Mouse (Mus musculus) cerebellum, adult 9-10 months (tissue): ENCODE measurements around the gene Gna12.

Experiments
- DNase-seq: peaks from one replicate; pipeline ENCODE4 v3.0.0; 2022

The Gna12 gene

DNA sequence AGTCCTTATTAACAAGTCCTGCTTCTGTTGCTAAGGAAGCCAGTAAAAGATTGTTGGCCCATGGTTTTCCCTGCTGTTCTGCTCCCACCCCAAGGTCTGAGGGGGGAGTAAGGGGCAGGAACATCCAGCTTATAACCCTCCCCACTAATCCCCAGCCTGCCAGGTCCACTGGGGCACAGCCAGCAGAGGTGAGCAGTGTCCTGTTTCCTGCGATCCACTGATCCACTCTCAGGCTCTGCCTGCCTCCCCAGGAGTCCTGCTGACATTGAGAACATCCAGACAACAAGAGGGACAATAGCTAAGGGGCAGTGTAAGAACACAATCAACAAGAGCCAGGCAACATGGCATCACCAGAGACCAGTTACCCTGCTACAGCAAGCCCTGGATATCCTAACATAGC is 3.4 kb downstream of the Gna12 start:
- DNase-seq, result no peak

DNA sequence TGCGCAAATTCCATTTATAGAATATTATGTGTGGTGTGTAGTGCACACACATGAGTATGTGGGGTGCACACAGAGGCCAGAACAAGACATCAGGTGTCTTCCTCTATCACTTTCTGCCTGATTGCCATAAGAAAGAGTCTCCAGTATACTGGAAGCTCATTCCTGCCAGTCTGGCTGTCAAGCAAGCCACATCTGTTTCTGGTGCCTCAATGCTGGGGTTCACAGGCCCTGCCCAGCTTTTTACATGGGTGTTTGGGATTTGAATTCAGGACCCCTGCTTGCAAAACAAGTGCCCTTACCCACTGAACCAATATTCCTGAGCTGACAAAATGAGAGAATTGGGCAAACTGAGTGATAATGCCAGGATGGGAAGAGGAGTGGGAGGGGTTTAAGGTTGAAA is 4.1 kb downstream of the Gna12 start:
- DNase-seq, result no peak

DNA sequence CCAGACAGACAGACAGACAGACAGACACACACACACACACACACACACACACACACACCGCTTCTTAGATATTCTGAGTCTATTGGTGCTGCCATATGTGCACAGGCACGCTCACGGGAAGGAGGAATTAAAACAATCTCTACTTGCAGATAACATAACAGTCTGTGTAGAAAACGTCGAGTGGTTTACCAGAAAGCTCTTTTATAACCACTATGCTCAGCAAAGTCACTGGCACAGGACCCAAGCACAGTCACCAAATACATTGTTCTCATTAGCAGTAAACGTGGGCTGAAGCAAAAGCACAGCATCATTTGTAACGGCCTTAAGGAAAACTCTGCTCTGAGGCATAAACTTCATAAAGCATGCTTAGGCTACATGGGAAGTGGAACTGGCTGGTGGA is 6.1 kb downstream of the Gna12 start:
- DNase-seq, result no peak

DNA sequence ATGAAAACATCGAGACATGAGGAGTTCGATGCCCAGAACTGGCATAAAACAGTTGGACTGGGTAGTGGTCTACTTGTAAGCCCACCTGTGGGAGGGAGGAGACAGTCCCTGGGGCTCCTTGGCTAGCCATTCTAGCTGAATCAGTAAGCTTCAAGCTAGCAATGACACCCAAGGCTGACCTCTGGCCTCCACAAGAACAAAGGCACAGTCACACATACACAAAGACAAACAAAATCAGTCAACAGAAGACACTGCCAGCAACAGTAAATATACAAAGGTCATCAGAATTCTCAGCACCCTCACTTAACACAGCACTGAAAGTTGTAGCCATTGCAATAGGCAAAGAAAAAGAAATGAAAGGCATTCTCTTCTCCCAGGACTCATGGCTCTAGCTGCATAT is 6.8 kb downstream of the Gna12 start:
- no peak for DNase-seq

DNA sequence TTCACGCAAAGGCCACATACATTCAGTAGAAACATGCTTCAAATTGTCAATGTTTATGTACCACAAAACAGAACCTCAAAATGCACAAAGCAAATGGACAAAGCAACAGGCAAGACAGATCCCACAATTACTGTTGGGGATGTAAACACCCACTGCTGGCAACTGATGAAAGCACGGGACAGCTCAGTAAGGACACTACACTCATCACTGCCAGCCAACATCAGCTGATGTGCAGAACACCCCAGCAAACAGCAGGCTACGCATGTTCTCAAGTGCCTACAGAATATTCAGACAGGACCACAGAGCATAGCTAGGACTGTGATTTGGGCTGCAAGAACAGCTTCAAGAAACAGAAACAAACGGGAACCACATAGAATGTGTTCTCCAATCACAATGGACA is 8.3 kb downstream of the Gna12 start:
- DNase-seq, result no peak

DNA sequence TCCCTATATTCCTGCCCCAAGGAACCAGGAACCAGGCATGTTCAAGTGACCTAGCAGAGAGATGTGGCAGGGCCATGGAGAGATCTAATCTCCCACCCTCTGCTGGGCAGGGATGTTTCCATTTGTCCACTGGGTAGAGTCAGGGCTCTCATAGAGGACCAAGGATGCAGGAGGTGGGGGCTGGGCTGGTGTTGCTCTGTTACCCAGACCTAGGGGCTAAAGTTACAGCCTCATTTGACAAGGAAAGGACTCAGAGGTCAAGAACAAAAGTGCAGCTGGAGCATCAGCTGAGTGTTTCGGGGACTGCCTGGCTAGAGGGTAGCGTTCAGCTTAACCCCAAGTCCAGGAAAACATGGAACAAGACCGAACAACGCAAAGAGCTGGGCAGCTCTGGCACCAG is 9.7 kb downstream of the Gna12 start:
- DNase-seq, result no peak

DNA sequence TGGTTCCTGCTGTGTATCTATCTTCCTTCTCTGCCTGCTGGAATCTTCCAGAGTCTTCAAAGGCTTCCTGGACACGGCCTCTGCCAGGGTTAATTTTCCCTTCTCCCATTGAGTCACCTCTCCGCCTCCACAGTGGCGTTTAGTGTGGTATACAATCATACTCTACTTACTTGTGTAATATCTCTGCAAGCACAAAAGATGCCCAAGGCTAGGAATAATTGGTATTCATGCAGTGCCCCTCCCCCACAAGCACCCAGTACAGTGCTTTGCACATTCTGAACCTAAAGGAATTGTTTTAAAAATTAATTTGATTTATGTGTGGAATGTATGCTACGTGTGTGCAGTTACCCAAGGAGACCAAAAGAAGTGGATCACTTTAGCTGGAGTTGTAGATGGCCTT is 10.6 kb downstream of the Gna12 start:
- DNase-seq, result no peak

DNA sequence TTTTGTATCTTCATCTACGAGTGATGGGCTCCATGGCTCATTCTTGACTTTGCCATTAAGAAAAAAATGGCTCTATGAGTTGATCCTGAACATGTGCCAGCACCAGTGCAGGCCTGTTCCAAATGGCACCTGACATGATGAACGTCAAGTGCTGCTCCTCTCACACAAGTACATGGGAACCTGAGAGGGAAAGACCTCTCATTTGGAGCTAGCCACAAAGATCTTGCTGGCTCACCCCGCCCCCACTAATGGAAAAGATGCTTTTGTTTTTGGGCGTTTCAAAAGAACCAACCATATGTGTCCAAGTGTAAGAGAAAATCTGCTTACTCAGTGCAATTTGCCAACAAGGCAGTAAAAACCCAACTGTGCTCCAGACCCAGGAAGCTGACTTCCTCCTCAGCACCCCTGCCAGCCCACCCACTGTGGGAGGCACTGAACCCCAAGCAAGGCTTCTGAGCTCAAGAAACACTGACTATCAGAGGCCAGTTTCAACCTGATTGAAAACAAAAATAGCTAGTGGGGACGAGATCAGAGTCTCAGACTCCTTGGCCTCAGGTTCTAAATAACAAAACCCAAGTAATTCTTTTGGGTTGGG is 11.7 kb downstream of the Gna12 start:
- no peak for DNase-seq

DNA sequence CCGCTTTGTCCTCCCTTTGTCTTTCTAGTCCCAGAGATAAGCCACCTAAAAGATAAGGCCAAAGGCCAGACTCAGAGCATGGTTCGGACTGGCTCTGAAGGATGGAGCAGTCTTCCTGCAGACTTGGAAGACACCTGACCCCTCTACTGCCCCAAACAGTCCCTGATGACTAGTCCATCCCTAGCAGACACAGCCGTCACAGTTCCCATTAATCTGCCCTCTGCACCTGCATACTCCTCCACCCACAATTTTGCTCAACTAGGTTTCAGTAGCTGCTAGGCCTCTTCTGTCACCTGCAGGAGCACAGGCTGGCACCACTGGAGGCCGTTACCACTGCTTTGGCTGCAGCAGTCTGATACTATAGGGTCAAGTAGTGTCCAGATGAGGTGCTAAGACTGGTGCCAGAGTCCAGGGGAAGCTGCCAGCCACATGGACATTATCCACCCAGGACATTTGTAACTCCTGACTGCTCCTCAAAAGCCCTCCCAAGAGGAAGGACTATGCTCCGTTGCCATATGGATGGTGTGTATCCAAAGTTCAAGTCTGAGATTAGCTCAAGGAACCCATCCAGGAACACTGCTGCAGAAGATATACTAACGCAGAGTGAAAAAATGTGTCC is 13.2 kb downstream of the Gna12 start:
- no peak for DNase-seq

DNA sequence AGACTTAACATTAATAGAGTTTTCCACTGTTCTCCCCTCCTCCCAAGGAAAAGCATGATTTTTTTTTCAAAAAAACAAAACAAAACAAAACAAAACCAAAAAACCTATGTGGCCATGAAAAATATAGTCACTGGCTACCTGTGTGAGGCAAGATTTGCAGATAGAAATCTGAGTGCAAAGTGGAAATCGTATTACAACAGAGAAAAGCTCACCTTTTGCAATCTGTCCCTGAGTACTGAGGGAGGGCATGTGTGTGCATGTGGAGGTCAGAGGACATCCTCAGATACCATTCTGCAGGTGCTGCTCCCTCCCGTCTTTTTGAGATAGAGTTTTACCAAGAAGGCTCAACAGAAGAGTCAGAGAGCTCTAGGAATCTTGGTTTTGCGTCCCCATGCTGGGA is 14.2 kb downstream of the Gna12 start:
- no peak for DNase-seq

DNA sequence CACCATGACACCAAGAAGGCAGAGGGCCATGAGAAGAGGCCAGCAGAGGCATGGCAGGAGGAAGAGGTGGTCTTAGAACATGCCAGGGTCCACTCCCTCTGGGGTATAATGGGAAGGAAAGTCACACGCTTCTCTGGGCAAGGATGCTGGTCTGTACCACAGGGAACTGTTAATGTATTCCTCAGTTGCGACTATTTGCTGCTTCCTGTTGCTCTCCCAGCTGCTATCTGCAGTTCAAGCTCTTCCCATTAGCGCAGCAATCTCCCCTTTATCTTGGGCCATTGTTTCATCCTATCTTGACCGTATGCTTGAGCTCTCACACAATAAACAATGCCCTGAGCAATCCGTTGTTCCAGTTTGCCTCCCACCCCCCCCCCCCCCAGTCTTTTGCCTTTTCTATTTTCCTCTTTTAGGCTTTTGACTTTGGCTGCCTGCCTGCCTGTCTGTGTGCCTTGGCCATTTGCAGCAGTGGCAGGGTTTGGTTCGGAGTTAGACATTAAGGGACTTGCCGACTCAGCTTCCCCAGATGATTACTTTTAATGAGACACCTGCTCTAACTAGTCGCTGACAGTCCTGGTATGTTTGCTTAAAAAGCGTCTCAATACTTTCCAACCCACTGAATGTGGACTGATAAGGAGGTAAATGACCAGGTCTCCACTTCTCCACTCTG is 15.0 kb downstream of the Gna12 start:
- no peak for DNase-seq

DNA sequence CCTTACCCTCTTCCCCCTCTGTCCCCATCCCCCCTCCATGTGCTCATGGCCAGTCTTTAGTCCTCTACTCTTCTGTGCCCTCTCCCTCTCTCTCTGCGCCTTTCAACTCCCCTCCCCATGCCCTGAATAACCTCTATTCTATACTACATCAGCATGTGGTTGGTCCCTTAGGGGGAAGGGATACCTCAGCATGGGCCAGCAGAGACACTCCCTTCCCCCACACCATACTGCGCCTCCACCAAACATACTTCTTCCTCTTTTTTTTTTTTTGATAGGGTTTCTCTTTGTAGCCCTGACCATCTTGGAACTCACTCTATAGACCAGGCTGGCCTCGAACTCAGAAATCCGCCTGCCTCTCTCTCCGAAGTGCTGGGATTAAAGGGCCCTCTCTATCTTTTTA is 15.8 kb downstream of the Gna12 start:
- no peak for DNase-seq

DNA sequence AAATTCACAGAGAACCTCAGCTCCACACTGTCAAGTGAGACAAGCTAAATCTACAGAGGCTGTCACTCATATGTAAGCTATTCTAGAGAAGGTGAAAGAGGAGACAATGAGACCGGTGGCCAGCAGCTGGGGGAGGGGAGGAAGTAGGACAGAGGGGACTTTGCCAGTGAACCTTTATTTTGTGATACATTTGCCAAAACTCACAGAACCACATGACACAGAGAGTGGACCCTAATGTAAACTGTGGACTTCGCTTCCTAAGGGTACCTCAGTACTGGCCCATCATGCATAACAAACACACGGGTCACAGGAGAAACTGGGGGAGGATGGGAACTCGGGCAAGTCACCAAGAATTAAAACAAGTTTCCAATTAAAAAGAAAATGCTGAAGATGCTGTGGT is 17.5 kb downstream of the Gna12 start:
- DNase-seq, result no peak

DNA sequence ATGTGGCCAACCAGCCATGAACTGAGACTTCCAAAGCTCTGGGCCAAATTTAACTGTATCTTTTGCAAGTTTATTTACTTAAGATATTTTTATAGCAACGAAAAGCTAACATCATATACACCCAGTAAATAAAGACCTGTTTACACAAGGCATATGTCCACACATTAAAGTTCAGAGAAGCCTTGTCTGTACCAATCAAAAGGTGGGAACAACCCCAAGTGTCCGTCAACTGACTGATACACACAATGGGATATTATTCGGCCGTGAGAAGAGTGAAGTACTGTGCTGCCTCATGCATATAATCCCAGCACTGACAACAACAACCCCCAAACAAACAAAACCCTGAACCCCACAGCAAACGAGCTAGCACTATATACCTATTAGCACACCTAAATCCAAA is 18.2 kb downstream of the Gna12 start:
- no peak for DNase-seq

DNA sequence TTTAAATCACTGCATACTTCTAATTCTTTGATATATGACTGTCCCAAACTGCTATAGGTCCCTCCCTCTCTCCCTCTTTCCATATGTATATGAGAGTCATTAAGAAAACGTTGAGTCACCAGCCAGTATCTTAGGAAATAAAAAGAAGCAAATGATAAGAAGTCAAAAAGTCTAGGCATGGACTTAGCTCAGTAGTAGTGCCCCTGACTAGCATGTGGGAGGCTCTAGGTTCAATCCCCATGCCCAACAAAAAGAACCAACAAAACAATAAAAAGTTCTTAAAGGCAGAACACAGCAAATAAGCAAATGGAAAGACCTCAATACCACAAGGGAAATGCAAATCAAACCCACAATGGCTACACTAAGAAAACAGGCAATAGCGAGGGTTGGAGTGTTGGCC is 18.8 kb downstream of the Gna12 start:
- no peak for DNase-seq

DNA sequence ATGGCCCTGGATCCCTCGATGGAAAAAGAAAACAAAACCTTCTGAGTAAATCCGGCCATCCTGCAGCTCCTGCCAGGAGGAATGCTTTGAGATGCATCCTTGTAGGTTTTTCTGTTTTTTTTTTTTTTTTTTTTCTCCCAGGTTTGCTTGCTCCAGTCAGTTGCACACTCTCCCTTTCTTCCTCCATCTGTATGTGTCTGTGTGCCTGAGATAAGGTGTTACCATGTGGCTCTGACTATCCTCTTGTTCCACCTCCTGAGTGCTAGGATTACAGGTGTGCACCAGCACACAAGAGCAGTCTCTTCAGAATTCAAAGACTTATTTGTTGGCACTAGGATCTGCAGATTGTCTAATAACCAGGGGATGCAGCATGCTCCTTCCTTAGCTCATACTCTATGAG is 23.3 kb downstream of the Gna12 start:
- no peak for DNase-seq

DNA sequence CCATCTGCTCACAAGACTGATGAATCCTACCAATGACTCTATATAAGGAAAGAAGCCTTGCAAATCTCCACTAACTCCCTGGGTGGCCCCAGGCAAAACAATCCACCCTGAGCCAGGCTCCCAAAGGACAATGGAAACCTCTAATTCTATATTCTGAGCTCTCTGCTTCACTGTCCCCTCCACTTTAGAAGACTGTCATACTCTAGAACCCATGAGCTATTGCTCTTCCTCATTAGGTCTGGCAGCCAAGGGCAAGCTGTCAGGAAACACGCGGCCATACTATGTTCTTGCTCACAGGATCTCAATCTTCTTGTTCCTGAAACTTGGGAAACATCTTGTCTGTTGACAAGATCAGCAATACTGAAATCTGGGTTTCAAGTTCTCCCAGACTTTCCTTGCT is 24.0 kb downstream of the Gna12 start:
- DNase-seq, result no peak

DNA sequence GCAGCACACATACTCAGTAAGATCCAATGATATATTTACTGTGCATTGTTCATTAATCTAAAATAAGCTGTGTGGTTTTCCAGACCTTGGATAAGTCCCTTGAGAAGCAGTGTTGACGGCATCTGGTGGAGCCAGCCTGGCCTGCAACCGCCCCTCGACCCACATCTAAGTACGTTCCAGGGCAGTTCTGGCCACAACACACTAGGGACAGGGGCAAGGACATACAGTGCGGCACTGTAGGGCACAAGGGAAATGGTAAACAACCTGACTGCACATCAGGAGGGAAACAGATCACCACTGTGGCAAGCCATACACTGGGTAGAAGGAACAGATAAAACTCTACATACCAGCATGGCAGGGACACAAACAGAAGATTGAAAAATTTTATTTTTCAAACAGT is 28.4 kb downstream of the Gna12 start:
- DNase-seq, result no peak

DNA sequence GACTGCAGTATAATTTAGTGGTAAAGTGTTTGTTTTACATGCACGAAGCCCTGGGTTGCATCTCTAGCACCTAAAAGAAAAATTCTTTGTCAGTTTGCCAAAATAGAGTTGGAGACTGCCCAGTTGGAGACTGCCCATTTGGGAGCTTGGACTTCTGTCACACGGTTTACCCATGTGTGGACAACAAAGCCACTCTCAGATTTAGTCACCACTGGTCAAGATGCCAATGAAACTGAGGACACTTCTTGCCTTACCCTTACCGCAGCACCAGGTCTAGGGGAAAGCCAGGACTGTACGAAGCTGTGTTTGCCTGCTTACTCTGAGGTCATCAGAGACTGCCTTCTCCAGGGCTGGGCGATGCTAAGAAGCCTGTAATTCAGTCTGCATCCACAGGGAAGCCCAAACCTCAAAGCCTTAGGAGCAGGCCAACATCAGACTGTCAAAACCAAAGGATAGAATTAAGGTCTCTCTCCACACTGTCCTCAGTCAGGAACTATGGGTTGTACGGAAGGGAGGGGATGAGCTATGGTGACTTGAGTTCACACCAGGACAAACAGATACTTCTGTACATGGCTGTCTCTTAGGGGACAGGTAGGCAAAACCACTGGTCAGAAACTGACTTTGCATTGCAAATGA is 29.8 kb downstream of the Gna12 start:
- peak; percentile 31 for DNase-seq

DNA sequence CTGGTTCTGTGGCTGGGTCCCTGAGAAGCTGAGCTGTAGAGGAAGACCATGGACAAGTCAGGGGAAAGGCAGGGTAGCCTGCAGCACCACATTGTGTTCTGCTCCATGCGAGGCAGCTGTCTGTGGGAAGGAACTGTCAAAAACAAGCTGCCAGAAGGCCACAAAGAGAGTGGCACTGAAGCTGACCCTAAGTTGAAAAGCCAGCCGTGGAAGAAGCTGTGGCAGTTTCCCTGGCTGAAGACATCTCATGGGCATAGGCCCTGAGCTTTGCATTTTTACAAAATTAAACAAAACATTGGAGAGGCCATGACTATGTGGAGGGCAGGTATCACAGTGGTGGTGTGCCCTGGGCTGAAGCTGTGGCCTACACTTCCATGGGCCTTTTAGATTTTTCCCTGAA is 31.0 kb downstream of the Gna12 start:
- DNase-seq, result no peak

DNA sequence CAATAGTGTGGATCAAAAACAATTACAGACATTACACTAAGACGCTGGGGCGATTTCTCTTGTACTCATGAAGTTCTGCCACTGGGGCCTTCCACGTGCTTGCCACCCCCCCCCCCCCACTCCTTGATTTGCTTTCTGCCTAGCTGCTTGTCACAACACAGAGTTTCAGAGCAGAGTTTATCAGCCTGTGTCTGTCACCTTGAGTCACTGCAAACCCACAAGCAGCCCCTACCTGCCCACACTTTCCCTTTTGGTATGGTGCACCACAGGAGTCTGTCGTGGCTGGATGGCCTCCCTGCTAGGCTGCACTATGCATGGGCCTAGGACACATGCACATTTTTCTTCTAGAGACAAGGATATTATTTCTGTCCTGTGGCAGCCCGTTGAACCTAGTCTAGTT is 31.5 kb downstream of the Gna12 start:
- DNase-seq, result no peak

DNA sequence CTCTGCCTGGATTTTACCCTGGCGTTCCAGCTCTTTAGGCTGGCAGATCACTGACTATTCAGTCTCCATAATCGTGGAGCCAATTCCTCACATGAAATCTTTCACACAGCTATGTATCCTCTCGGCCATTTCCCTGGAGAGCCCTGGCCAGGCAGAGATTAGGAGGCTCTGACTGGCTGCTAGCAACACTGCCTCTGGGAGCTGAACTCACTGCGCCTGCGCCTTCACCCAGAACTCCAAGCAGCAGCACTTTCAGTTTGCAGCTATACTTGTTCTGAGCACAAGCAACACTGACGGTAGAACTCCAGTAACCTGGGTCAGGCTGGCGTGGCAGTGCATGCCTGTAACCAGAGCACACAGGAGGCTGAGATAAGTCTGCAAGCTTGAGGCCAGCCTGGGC is 32.1 kb downstream of the Gna12 start:
- no peak for DNase-seq

DNA sequence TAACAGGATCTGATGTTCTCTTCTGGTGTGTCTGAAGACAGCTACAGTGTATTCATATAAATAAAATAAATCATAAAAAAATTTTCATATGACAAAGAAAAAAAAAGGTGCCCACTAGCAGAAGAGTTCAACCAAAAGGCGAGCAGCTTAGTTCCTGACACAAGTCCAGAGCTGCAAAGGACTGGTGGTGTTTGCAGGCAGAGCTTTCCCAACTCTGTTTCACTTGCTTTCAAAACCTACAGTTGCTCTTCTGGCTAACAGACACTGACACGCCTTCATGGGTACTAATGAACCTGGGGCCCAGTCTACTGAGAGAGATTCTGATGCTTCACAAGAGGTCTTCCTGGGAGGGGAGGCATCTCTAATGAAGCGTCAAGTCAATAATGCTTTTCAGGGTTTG is 34.2 kb downstream of the Gna12 start:
- DNase-seq, result no peak

DNA sequence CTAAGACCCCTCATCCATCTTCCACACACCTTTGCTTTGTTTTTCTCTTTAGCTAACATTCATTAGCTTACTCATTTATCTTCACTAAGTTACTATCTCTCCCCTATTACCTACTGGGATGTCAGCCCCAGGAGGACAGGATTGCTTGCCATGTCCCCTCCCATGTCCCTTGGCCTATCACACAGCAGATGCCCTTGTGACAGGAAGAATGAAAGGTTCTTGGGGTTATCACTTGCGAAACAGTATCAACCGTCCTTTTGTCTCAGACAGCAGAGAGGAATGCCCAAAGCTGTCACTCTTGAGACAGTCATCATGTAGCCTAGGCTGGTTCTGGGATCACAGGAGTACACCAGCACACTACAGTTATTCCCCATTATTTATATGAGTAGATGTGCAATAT is 35.1 kb downstream of the Gna12 start:
- no peak for DNase-seq

DNA sequence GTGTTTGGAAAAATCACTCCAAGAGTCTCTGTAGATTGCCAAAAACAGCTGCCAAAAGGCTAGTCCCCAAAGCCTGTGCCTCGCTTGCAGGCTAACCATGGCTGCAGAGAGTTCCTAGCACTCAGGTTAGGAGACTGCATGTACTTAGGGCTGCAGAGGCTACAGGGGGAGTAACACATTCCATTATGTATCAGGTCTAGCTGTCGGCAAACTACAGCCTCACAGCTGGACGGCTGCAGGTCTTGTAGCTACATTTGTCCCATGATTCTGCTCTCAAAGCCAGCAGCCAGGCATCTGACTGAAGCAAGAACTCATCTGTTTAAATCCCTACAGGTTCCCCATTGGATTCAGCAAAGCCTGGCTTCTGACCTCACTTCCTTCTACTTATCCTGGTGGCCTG is 35.5 kb downstream of the Gna12 start:
- no peak for DNase-seq
